Mouse (Mus musculus) G1E (cell line): ENCODE results near the gene Cpt1c. TPM values are rescaled to one million over a fixed set of nuclear protein-coding genes. Genes with fewer than 3 reads are reported as not detected.

Experiments used
- ATAC-seq: 2 replicates; pipeline ENCODE4 v1.8.0; 2016; ENCODE audit warnings: mild to moderate bottlenecking; ENCODE audit not compliant: insufficient number of reproducible peaks, poor library complexity, low FRiP score, severe bottlenecking; ENCODE audit errors: extremely low read depth
- DNase-seq: peaks from one replicate; pipeline ENCODE4 v3.0.0; 2012; ENCODE audit warnings: low spot score
- H3K27me3 ChIP-seq: 2 replicates; pipeline ENCODE4 v1.6.1; 2012; ENCODE audit warnings: mild to moderate bottlenecking, low read length, inconsistent platforms; ENCODE audit not compliant: insufficient read depth
- H3K36me3 ChIP-seq: replicated peaks from 2 replicates; pipeline ENCODE3; 2012; ENCODE audit warnings: mild to moderate bottlenecking, inconsistent platforms
- H3K4me1 ChIP-seq: 2 replicates; pipeline ENCODE4 v1.6.1; 2012; ENCODE audit warnings: low read depth, low read length, inconsistent platforms, mixed read lengths; ENCODE audit not compliant: insufficient read depth
- H3K4me3 ChIP-seq: 2 replicates; pipeline ENCODE4 v1.5.1; 2012; ENCODE audit warnings: low read depth, mild to moderate bottlenecking, inconsistent platforms, low read length, moderate library complexity, mixed read lengths
- H3K9me3 ChIP-seq: replicated peaks from 2 replicates; pipeline ENCODE4 v1.6.1; 2012; ENCODE audit warnings: inconsistent platforms
- CTCF ChIP-seq: IDR thresholded peaks from 2 replicates; pipeline ENCODE4 v1.5.1; 2012; ENCODE audit warnings: low read depth, low read length, inconsistent platforms, mixed read lengths
- GATA1 ChIP-seq: IDR thresholded peaks from 2 replicates; pipeline ENCODE4 v1.6.1; 2012; ENCODE audit warnings: borderline replicate concordance, low read length, inconsistent platforms, mixed read lengths
- GATA2 ChIP-seq: IDR thresholded peaks from 2 replicates; pipeline ENCODE4 v1.6.1; 2012; ENCODE audit warnings: low read depth, low read length, inconsistent platforms, borderline replicate concordance
- POLR2AphosphoS5 ChIP-seq: IDR thresholded peaks from 2 replicates; pipeline ENCODE4 v1.6.1; 2012; ENCODE audit warnings: low read depth, low read length, inconsistent platforms; ENCODE audit not compliant: insufficient replicate concordance
- TAL1 ChIP-seq: conservative IDR thresholded peaks from 2 replicates; pipeline ENCODE4 v1.6.1; 2012; ENCODE audit warnings: low read depth, low read length, inconsistent platforms, mixed read lengths
- polyA plus RNA-seq: library from polyadenylated mRNA; stranded (reverse); fragments of >175 nt; gene quantifications from 2 replicates; pipeline ENCODE4 v1.2.3, GENCODE M21; 2012
- total RNA-seq, 2 experiments: library from RNA; stranded (forward) in 1 of 2; stranded (reverse) in 1 of 2; fragments of 200-1000 nt in 1 of 2; fragments of >200 nt in 1 of 2; fragmentation: Nextera tagmentation in 1 of 2; gene quantifications; 2 replicates each; pipeline ENCODE4 v1.2.3; 2014 to 2017

Cpt1c gene
- total and polyA plus RNA-seq, 3 experiments: 0.11 to 2.4 (median 0.28) TPM

GRCm38 (mm10) chr7:45008411-45008810 is 33.8 kb upstream of the Cpt1c start:
- no peak for DNase-seq
- H3K27me3 ChIP-seq: no peaks in the 10 kb centered on the region
- H3K9me3 ChIP-seq: peaks cover 7% of the 10 kb centered on the region
- no peak for TF ChIP-seq CTCF
- no peak for TF ChIP-seq GATA1
- TF ChIP-seq TAL1: no peak
- TF ChIP-seq POLR2AphosphoS5: no peak
- no peak for TF ChIP-seq GATA2
- peaks cover 99% of the 10 kb centered on the region for H3K36me3 ChIP-seq
- ATAC-seq: no peak
- H3K4me1 ChIP-seq: peaks cover 56% of the 10 kb centered on the region
- no peak overlapping the region for H3K4me3 ChIP-seq

GRCm38 (mm10) chr7:45007846-45008245 is 33.2 kb upstream of the Cpt1c start:
- no peak for DNase-seq
- peaks cover 99% of the 10 kb centered on the region for H3K36me3 ChIP-seq

GRCm38 (mm10) chr7:45007141-45007540 is 32.5 kb upstream of the Cpt1c start:
- peaks cover 99% of the 10 kb centered on the region for H3K36me3 ChIP-seq
- ATAC-seq: no peak
- no peak for TF ChIP-seq GATA2
- H3K4me1 ChIP-seq: peaks cover 52% of the 10 kb centered on the region
- H3K9me3 ChIP-seq: peaks cover 7% of the 10 kb centered on the region
- H3K4me3 ChIP-seq: no peak overlapping the region
- no peak for DNase-seq
- H3K27me3 ChIP-seq: no peaks in the 10 kb centered on the region

More at GRCm38 (mm10) chr7:45007846-45008245, 33.2 kb upstream of the Cpt1c start:
- H3K9me3 ChIP-seq: peaks cover 7% of the 10 kb centered on the region
- TF ChIP-seq TAL1 (no peak), GATA1 (no peak), GATA2 (no peak), CTCF (no peak), POLR2AphosphoS5 (no peak)
- ATAC-seq: no peak
- peak overlapping the region; percentile 30 for H3K4me3 ChIP-seq
- no peaks in the 10 kb centered on the region for H3K27me3 ChIP-seq
- H3K4me1 ChIP-seq: peaks cover 55% of the 10 kb centered on the region

DNA sequence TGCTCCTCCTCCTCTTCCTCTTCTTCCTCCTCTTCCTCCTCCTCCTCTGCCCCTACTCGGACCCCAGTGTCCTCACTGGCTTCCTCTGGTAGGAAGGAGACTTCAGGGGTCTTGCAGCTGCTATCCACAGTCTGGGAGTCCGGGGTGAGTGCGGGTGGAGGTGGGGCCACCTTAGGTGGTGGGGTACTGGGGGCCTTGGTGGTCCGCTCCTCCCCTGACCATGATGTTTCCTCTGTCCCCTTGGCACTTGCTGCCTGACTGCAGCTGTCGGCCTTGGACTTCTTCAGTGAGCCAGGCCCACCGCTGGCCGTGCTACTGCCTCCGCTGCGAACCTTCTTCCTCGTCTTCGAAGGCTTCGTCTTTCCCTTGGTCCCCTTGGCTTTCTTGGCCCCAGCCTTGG is 31.9 kb upstream of the Cpt1c start:
- H3K27me3 ChIP-seq: no peaks in the 10 kb centered on the region
- H3K4me3 ChIP-seq: no peak overlapping the region
- peaks cover 54% of the 10 kb centered on the region for H3K4me1 ChIP-seq
- no peak for DNase-seq
- H3K36me3 ChIP-seq: peaks cover 99% of the 10 kb centered on the region
- no peak for ATAC-seq
- TF ChIP-seq GATA2 (no peak), CTCF (no peak), POLR2AphosphoS5 (no peak), GATA1 (no peak), TAL1 (no peak)
- H3K9me3 ChIP-seq: peaks cover 7% of the 10 kb centered on the region

- no peak for ATAC-seq
- H3K36me3 ChIP-seq: peaks cover 100% of the 10 kb centered on the region
- no peak for TF ChIP-seq GATA2
- TF ChIP-seq GATA1: no peak
- peaks cover 7% of the 10 kb centered on the region for H3K9me3 ChIP-seq
- DNase-seq: no peak
- no peak overlapping the region for H3K4me3 ChIP-seq
- no peaks in the 10 kb centered on the region for H3K27me3 ChIP-seq
- peaks cover 62% of the 10 kb centered on the region for H3K4me1 ChIP-seq
These were observed 30.8 kb upstream of the Cpt1c start for GRCm38 (mm10) chr7:45005321-45005992.

GRCm38 (mm10) chr7:45004546-45004945 is 29.9 kb upstream of the Cpt1c start:
- Histone ChIP-seq H3K36me3 (peaks cover 100% of the 10 kb centered on the region), H3K9me3 (peaks cover 7% of the 10 kb centered on the region), H3K4me3 (no peak overlapping the region), H3K27me3 (no peaks in the 10 kb centered on the region), H3K4me1 (peaks cover 65% of the 10 kb centered on the region)
- DNase-seq (no peak), ATAC-seq (no peak)
- TF ChIP-seq CTCF: no peak

DNA sequence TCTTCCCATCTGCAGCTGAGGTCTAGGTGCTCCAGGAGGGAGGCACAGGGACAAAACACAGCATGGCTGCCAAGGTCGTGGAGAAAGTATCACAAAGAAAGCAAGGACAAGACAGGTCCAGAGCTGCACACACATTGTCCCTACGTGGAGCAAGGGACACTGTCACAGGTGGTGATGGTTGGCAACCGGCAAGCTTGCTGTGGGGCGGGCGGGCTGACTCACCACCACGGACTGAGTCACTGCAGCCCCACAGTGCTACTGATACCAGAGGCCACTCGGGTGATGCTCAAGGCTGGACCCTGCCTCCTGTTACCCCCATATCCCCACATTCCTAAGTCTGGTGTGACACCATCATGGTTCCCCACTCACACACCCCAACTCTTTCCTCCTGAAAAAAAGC is 27.8 kb upstream of the Cpt1c start:
- H3K4me3 ChIP-seq: no peak overlapping the region
- peaks cover 75% of the 10 kb centered on the region for H3K4me1 ChIP-seq
- TF ChIP-seq GATA1: no peak
- no peak for TF ChIP-seq POLR2AphosphoS5
- no peak for TF ChIP-seq CTCF
- TF ChIP-seq GATA2: no peak
- TF ChIP-seq TAL1: no peak

More for the DNA sequence above, 27.8 kb upstream of the Cpt1c start:
- Histone ChIP-seq H3K27me3 (no peaks in the 10 kb centered on the region), H3K9me3 (no peaks in the 10 kb centered on the region; the same call in 1 of the 2 replicates), H3K36me3 (peaks cover 86% of the 10 kb centered on the region)
- no peak for ATAC-seq
- no peak for DNase-seq
